Mouse (Mus musculus): ENCODE results near the gene Polr1e. TPM values are rescaled to one million over a fixed set of nuclear protein-coding genes. Genes with fewer than 3 reads are reported as not detected.
"Not testable (repeated sequence)": the region's sequence is repeated elsewhere in the genome, so short reads cannot be mapped to it uniquely, and the experiment has no call there.

The Polr1e gene
- total RNA-seq (2015) (25.3 and 25.9 TPM in 2 replicates), total RNA-seq (2017) (21.0 and 24.3 TPM in 2 replicates)

DNA sequence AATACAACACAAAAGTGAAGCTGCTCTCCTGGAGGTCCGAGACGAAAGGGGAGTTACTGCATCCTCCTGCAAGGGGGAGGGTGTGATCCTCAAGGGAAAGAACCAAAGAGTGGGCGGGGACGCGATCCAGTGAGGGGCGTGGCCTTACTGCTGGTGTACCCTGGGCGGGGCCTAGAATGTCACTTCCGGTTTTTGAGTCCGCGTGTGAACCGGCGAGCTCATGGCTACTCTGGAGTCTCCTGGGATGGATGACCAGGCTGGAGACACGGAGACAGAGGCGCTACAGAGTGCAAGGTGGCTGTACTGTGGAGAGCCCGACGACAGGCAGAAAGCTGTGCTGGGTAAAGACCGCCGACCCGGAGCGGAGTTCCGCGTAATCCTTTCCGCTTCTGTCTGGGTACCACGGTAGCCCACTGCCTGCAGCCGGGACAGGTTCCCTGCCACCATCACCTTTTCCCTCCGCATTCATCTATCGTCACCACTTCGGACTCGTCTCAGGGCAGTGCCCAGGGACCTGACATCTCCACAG is at the start of gene Polr1e:
TSS of gene Polr1e (plus strand) at position 132 of the 529 bp plus-strand sequence.
- ATAC-seq (ENCODE audit: poor library complexity, severe bottlenecking), result peak; percentile 94

GRCm38 (mm10) chr4:44970056-44970455 is 48.3 kb upstream of the Polr1e start:
- no peak for ATAC-seq (ENCODE audit: poor library complexity, severe bottlenecking)

- ATAC-seq (ENCODE audit: poor library complexity, severe bottlenecking), result peak; percentile 58; the same call in 1 of the 2 replicates
These were observed 47.7 kb upstream of the Polr1e start for GRCm38 (mm10) chr4:44970612-44971110.

GRCm38 (mm10) chr4:44973450-44973849 is 44.9 kb upstream of the Polr1e start:
- ATAC-seq (ENCODE audit: poor library complexity, severe bottlenecking), result peak; percentile 95

DNA sequence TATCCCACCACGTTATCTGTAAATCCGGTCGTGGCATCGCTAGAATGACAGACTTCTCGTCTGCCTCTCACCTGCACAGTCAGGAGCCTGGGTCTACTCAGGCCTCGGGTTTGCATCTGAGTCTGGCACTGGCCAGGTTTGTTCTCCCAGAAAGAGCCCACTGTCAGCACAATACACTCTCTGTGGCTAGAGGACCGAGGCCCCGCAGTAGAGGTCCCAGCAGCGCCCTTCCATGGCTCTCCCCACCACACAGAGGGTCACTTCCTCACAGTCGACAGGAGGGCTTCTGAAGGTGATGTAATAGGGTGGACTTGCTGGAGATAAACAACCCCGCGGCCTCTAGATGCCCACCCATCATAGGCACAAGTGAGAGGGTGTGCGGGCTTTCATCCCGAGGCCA is 44.5 kb upstream of the Polr1e start:
- ATAC-seq (ENCODE audit: poor library complexity, severe bottlenecking), result no peak

GRCm38 (mm10) chr4:44974331-44974730 is 44.1 kb upstream of the Polr1e start:
- no peak for ATAC-seq (ENCODE audit: poor library complexity, severe bottlenecking)

DNA sequence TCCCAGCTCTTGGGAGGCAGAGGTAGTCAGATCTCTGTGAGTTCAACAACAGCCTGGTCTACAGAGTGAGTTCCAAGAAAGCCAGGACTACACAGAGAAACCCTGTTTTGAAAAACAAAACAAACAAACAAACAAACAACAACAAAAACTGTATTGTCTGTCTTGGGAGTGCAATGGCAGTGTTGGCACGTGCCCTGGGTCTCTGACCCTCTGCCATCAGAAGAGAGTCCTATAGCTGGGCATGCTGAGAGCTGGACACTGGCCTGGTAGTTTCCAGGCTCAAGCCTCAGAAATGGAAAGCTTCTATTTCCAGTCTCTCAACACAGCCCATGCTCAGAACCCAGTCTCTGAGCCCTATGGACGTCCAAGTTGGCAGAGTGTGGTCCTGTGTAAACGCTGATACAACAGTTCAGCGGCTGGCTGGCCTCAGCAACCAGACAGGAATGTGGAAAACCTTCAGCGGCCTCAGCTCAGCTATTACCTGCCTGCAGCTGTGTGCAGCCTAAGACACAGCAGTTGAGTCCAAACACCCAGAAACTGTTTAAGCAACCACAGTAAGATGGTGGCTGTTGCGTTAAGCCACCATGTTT is 42.3 kb upstream of the Polr1e start:
- no peak for ATAC-seq (ENCODE audit: poor library complexity, severe bottlenecking)

GRCm38 (mm10) chr4:44976921-44977710 is 41.3 kb upstream of the Polr1e start:
- no peak for ATAC-seq (ENCODE audit: poor library complexity, severe bottlenecking)

DNA sequence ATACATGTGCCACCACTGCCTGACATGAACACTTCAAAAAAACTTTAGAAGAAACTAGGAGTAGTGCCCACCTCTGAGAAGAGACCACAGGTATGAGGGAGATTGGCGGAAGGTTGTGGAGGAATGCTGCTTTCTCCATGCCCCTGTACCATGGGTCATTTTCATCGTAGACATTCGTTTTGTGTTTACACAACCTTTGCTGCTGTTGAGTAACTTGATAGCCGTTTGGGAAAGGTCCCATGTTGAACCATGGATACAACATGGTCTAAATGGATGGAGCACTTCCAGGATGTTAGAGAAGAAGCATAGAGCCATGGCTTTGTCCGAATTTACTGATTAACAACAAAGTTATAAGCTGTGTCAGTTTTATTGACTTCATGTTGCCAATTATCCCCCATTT is 40.2 kb upstream of the Polr1e start:
- no peak for ATAC-seq (ENCODE audit: poor library complexity, severe bottlenecking)

GRCm38 (mm10) chr4:44979794-44980338 is 38.5 kb upstream of the Polr1e start:
- ATAC-seq (ENCODE audit: poor library complexity, severe bottlenecking), result no peak

DNA sequence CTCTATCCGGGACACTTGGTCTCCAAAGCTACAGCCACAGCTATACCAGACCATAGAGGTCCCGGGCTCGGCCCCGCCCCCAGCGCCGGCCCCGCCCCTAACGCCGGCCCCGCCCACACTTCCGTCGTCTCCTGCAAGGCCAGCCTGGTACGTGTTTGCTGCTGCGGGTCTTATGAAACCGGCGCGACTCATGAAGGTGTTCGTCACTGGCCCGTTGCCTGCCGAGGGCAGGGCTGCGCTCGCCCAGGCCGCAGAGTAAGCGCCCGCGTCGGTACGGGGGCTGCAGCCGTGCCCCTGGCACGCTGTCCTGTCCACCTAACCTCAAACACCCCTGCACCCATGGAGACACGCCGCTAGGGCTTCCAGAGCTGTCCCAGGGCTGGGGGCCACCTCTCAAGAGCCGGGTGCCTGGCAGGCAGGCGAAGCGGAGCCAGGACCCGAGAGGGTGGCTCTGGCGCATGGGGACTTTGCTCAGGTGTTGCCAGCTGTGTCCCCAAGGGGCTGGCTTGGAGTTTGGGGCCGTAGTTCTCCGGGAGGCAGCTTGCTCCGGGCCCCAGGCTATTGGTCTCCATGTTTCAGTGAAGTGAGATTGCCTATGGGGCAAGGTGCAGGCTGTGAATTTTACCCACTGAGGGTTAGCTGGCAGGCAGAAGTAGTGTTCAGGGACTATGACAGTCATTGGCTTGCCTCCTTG is 37.0 kb upstream of the Polr1e start, which contains the start of gene Grhpr:
TSS of gene Grhpr (plus strand) at position 116 of the 694 bp plus-strand sequence.
- peak; percentile 91 for ATAC-seq (ENCODE audit: poor library complexity, severe bottlenecking)

- ATAC-seq (ENCODE audit: poor library complexity, severe bottlenecking), result no peak
These were observed 36.5 kb upstream of the Polr1e start for GRCm38 (mm10) chr4:44981974-44982287.

DNA sequence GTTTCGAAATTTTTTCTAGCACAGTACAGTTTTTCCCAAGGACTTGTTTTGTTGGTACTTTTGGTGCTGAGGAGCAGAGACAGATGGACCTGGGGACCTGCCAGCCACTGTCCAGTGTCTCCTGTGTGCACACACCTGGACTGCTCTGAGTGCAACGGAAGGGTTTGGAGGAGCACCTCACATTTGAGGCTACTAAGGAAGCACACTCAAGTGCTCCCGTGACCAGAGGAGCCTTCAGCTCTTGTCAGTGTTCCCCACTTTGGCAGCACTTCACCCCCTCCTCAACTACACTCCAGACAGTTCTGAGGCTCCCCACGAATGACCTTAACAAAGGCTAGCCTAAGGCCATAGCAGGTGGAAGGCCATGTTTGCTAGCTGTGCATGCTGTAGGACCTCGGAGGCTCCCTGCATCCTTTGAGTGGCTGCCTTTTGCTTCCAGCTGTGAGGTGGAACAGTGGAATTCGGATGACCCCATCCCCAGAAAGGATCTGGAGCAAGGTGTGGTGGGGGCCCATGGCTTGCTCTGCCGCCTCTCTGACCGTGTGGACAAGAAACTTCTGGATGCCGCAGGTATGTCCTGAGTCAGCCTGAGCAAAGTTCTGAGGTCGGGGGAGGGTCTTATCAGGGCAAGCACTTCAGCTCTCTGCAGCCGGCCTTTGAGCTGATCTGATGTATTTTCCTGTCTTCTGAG is 35.8 kb upstream of the Polr1e start:
- no peak for ATAC-seq (ENCODE audit: poor library complexity, severe bottlenecking)

GRCm38 (mm10) chr4:44983131-44983740 is 35.1 kb upstream of the Polr1e start:
- no peak for ATAC-seq (ENCODE audit: poor library complexity, severe bottlenecking)

GRCm38 (mm10) chr4:44990560-44990959 is 27.8 kb upstream of the Polr1e start:
- no peak for ATAC-seq (ENCODE audit: poor library complexity, severe bottlenecking)

DNA sequence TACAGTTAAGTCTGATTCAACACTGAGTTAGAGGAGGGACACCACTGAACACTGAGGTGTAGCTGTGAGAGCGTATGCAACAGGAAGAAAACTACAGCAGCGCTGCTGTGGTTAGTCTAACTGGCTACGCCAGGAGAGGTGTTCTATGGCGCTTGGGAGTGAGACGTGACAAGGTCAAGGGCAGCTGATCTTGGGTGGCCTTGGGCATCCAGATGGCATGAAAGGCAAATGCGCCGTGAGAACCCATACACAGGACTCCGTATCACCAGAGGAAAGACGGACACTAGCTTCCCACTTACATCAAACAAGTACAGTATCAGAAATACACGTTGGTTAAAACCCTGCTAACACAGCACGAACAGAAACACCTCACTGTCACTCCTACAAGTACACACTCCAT is 26.1 kb upstream of the Polr1e start:
- ATAC-seq (ENCODE audit: poor library complexity, severe bottlenecking), result not testable (repeated sequence)

DNA sequence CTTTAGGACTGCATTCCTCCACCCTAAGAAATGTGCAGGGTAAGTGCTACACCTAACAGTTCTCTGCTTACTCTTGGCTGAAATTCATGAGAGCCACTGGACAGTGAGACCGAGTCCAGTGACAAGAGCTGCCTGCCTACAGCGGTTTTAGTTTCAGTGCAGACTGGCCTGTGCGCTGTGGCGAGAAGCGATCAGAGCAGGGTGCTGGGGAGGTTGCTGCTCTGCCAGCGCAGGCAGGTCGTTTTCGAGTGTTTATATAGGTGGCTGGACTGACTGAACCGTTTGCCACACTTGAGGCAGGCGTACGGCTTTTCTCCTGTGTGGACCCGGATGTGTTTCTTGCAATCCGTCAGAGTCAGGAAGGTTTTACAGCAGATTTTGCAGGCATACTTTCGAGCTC is 25.2 kb upstream of the Polr1e start:
- not testable (repeated sequence) for ATAC-seq (ENCODE audit: poor library complexity, severe bottlenecking)

- ATAC-seq (ENCODE audit: poor library complexity, severe bottlenecking), result peak; percentile 38; the same call in 1 of the 2 replicates
These were observed 24.5 kb upstream of the Polr1e start for GRCm38 (mm10) chr4:44993847-44994246.

GRCm38 (mm10) chr4:44994776-44995175 is 23.6 kb upstream of the Polr1e start:
- ATAC-seq (ENCODE audit: poor library complexity, severe bottlenecking), result no peak

DNA sequence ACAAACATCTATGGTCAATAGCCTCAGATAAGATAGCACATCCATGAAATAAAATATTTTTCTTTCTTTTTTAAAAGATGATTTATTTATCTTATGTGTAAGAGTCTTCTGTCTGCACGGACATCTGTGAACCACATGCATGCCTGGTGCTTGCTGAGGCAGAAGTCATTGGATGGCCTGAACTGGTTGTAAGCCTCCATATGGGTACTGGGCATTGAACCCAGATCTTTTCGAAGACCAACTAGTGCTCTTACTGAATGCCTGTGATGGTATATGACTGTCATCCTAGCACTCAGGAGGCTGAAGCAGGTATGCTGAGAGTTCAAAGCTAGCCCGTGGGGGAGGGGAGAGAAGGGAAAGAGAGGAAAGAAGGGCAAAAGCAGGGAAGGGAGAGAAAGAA is 20.3 kb upstream of the Polr1e start:
- ATAC-seq (ENCODE audit: poor library complexity, severe bottlenecking), result no peak

Measured in megakaryocyte, adult 5-6 weeks (primary cell).